Mouse (Mus musculus) embryonic facial prominence, embryonic 10.5 days (tissue): ENCODE measurements at regions not wholly inside any gene's neighbourhood (a gene's known extent, or its start where the extent isn't known, plus 50 kb on each side); places are given as distances from the start of the nearest gene placed in this dataset. TPM values are rescaled to one million over a fixed set of nuclear protein-coding genes. Genes with fewer than 3 reads are reported as not detected.

ENCODE experiments used
- DNase-seq: peaks from one replicate; pipeline ENCODE4 v3.0.0-alpha.2; 2017; ENCODE audit warnings: low spot score
- H3K27ac ChIP-seq: fragments of 300-500 bp; sonication (generic); replicated peaks from 2 replicates; pipeline ENCODE4 v1.5.1; 2016; ENCODE audit warnings: mild to moderate bottlenecking
- H3K27me3 ChIP-seq: fragments of 300-500 bp; sonication (generic); replicated peaks from 2 replicates; pipeline ENCODE4 v1.6.1; 2016; ENCODE audit warnings: low read depth, mild to moderate bottlenecking; ENCODE audit not compliant: poor library complexity, severe bottlenecking
- H3K36me3 ChIP-seq: fragments of 300-500 bp; sonication (generic); replicated peaks from 2 replicates; pipeline ENCODE4 v1.6.1; 2016; ENCODE audit warnings: mild to moderate bottlenecking, moderate library complexity
- H3K4me1 ChIP-seq: fragments of 300-500 bp; sonication (generic); 2 replicates; pipeline ENCODE4 v1.6.1; 2016
- H3K4me3 ChIP-seq: fragments of 300-500 bp; sonication (generic); 2 replicates; pipeline ENCODE4 v1.5.1; 2016; ENCODE audit warnings: mild to moderate bottlenecking, moderate library complexity
- H3K9me3 ChIP-seq: fragments of 300-500 bp; sonication (generic); 2 replicates; pipeline ENCODE4 v1.6.1; 2016; ENCODE audit warnings: mild to moderate bottlenecking
- WGBS: fragments of 180-500 bp; shearing (Covaris S2); methylation state at CpG from one replicate; pipeline ENCODE4 v1.1.7; 2016; 5-methylcytosine and 5-hydroxymethylcytosine counted together
- microRNA-seq: library from miRNA; unstranded; fragments of <30 nt; microRNA quantifications from one replicate; pipeline ENCODE4, GENCODE M21; 2017

- no peak for DNase-seq
- Histone ChIP-seq H3K27ac (no peak overlapping the region), H3K9me3 (no peaks in the 10 kb centered on the region), H3K4me1 (no peaks in the 10 kb centered on the region), H3K36me3 (no peaks in the 10 kb centered on the region), H3K4me3 (no peak overlapping the region), H3K27me3 (no peaks in the 10 kb centered on the region)
- WGBS = 91% methylated on average over 6 of the region's 6 CpGs
Measured at GRCm38 (mm10) chr12:30510861-30511260, 73.4 kb upstream of the Tmem18 start.

DNA sequence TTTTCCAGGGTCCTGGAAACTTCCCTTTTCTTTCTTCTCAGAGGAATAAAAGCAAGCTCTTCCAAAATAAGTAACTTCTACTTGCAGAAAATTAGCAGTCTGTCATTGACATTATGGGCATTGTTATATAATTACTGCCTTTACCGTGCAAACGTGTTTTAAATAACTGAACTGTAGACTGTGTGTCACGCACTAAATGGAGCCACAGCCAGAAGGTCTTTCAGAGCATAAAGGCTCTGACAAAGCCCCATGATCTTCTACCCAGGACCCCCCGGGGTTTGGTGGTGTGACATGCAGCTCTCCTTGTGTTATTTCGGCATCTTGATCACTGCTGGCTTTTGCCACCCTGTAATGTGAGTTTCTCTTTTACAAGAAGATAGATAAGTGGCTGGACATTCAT lies 100.9 kb upstream of the Tmem18 start:
- WGBS = 79% methylated on average over 5 of the region's 5 CpGs
- Histone ChIP-seq H3K27me3 (no peaks in the 10 kb centered on the region), H3K27ac (no peak overlapping the region), H3K4me1 (no peaks in the 10 kb centered on the region), H3K4me3 (no peak overlapping the region), H3K9me3 (no peaks in the 10 kb centered on the region), H3K36me3 (no peaks in the 10 kb centered on the region)
- DNase-seq = no peak

DNA sequence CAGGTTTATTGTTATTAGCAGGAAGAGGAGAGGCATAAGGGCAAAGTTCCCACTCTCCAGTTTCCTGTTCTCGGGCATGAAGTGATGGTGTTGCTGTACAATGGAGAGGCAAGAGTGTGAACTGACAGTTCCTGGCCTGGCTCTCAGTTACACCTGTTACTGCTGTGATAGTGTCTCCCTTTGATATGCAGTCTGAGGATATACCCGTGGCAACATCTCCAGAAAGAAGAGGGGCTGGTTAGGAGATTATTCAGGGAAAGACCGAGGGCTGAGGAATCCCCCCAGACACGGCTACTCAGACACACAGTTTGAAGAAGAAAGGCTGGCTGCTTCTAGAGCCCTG lies 100.3 kb upstream of the Sntg2 start:
- 64% methylated on average over 4 of the region's 4 CpGs for WGBS
- no peak for DNase-seq
- no peaks in the 10 kb centered on the region for H3K36me3 ChIP-seq
- no peaks in the 10 kb centered on the region for H3K4me1 ChIP-seq
- no peak overlapping the region for H3K4me3 ChIP-seq
- no peaks in the 10 kb centered on the region for H3K27me3 ChIP-seq
- no peaks in the 10 kb centered on the region; the same call in 1 of the 2 replicates for H3K9me3 ChIP-seq
- no peak overlapping the region for H3K27ac ChIP-seq

DNA sequence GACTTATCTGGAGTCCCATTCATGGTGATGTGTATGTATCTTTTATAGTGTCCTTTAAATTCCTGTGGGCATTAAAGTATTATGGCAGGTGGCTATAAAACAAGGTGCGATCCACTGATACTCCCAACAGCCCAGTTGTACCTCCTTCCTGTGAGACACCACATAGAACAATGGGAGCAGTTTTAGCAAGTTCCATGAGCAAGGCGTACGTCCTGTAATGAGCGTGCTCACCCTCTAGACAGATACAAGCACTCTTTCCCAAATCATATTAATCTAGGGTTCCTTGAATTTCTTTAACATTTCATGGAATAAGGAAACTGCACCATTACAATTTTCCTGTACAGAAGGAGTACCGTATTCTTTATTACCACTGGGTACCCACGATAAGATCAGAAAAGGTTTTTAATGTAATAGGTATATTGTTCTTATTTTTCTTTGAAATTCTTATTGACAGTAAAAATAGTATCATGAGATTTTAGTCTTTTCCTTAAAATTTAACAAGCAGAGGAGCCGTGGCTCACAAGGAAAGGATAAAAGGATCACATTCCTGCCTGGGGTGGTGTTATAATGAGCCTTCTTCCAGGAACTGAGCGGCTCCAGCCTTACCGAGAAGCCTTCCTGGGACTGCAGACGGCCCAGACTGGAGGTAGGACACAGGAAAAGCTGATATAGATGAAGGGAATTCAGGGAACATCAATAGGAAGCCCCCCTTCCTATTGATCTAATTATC lies 99.7 kb upstream of the Sntg2 start:
- H3K27me3 ChIP-seq = no peaks in the 10 kb centered on the region
- H3K36me3 ChIP-seq = no peaks in the 10 kb centered on the region
- DNase-seq = no peak
- no peak overlapping the region for H3K4me3 ChIP-seq
- no peaks in the 10 kb centered on the region for H3K4me1 ChIP-seq
- H3K9me3 ChIP-seq = no peaks in the 10 kb centered on the region; the same call in 1 of the 2 replicates
- H3K27ac ChIP-seq = no peak overlapping the region
- WGBS = 72% methylated on average over 10 of the region's 10 CpGs

DNA sequence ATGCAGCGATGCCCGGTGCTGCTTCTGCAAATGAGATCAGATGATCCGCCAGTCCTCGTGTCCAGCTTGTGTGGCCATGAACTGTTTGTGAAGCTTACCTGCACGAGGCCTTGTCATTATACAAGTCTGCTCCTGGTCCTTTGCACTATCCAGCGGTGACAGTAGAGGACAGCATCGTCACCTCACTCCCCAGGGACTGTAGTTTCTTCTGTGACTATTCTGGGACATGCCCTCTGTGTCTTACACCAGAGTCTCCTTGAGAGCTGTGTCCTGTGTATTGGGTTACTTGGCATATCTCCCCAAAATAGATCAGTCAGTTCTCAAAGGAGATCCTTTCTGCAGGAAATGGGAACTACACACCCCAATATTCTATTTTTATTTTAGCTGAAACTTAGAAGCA lies 94.0 kb upstream of the Sntg2 start:
- no peak for DNase-seq
- Histone ChIP-seq H3K27ac (no peak overlapping the region), H3K27me3 (no peaks in the 10 kb centered on the region), H3K9me3 (no peaks in the 10 kb centered on the region), H3K4me3 (no peak overlapping the region), H3K4me1 (no peaks in the 10 kb centered on the region), H3K36me3 (no peaks in the 10 kb centered on the region)
- 80% methylated on average over 7 of the region's 7 CpGs for WGBS

DNA sequence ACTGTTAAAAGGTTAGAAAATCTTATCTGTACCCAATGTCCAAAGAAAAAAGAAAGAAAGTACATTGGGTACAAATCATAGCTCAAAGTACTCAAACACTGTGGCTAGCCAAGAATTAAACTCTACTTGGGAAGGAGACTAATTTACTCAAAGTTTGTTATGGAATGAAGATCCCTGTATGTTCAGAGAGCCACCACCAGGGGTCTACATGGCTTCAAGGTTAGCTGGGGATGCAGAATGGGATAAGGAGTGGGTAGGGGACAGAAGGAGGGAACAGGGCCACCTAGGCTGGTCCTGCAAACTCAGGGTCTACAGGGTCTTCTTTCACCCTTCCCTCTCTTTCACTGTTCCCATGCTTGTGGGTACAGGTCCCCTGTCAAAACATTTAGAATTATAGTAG lies 77.4 kb upstream of the Sntg2 start:
- Histone ChIP-seq H3K36me3 (no peaks in the 10 kb centered on the region), H3K4me1 (no peaks in the 10 kb centered on the region)
- DNase-seq = no peak

DNA sequence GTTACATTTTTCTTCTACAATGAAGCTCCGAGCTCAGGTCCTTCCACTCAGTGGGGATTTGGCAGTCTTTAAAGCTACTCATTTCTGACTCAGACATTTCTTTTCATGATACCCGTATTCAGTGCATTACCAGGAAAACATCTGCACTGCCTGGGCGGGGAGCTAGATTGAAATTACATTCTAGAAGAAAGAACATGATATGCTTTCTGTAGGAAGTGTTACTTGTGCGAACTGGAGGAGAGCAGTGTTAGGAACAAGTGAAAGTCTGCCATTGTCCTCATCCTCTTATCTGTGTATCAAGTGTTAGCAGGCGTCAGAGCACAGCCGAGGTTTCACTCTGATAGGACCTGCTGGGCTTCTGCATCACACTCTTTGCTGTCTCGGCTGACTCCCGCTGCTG lies 61.7 kb upstream of the Sntg2 start:
- no peak overlapping the region for H3K27ac ChIP-seq
- no peak overlapping the region for H3K4me3 ChIP-seq
- no peaks in the 10 kb centered on the region for H3K36me3 ChIP-seq
- no peaks in the 10 kb centered on the region for H3K9me3 ChIP-seq
- H3K27me3 ChIP-seq = no peaks in the 10 kb centered on the region
- WGBS = 77% methylated on average over 8 of the region's 8 CpGs
- H3K4me1 ChIP-seq = no peaks in the 10 kb centered on the region
- no peak for DNase-seq

More for the DNA sequence above, 77.4 kb upstream of the Sntg2 start:
- no peaks in the 10 kb centered on the region for H3K9me3 ChIP-seq
- no peak overlapping the region for H3K4me3 ChIP-seq
- H3K27ac ChIP-seq = no peak overlapping the region
- H3K27me3 ChIP-seq = no peaks in the 10 kb centered on the region

- H3K27ac ChIP-seq = no peak overlapping the region
- 84% methylated on average over 5 of the region's 5 CpGs for WGBS
- no peaks in the 10 kb centered on the region for H3K4me1 ChIP-seq
- no peaks in the 10 kb centered on the region for H3K36me3 ChIP-seq
- no peak for DNase-seq
- H3K4me3 ChIP-seq = no peak overlapping the region
- no peaks in the 10 kb centered on the region for H3K27me3 ChIP-seq
- no peaks in the 10 kb centered on the region for H3K9me3 ChIP-seq
Measured at GRCm38 (mm10) chr12:30432861-30433260, 59.7 kb upstream of the Sntg2 start.

- no peaks in the 10 kb centered on the region for H3K27me3 ChIP-seq
- no peaks in the 10 kb centered on the region for H3K4me1 ChIP-seq
- no peak overlapping the region for H3K4me3 ChIP-seq
- WGBS = 74% methylated on average over 3 of the region's 3 CpGs
- no peaks in the 10 kb centered on the region for H3K36me3 ChIP-seq
- H3K27ac ChIP-seq = no peak overlapping the region
- no peaks in the 10 kb centered on the region for H3K9me3 ChIP-seq
- peak; percentile 19 for DNase-seq
Measured at GRCm38 (mm10) chr12:30430641-30431040, 57.5 kb upstream of the Sntg2 start.

DNA sequence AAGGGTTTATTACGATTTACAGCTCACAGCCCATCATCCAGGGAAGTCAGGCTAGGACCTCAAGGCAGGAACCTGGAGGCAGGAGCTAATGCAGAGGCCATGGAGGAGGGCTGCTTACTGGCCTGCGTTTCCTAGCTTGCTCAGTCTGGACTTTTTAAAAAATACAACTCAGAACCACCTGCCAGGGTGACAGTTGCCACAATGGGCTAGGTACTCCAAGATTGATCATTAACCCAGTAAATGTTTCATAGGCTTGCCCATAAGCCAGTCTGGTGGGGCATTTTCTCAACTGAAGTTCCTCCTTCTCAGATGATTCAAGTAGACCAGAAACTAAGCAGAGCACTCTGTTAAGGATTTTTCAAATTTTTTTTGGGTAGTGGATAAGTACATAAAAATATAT lies 52.1 kb upstream of the Sntg2 start:
- DNase-seq = no peak
- H3K27ac ChIP-seq = no peak overlapping the region
- H3K27me3 ChIP-seq = no peaks in the 10 kb centered on the region
- H3K4me1 ChIP-seq = no peaks in the 10 kb centered on the region
- H3K36me3 ChIP-seq = no peaks in the 10 kb centered on the region
- H3K9me3 ChIP-seq = no peaks in the 10 kb centered on the region
- WGBS = 79% methylated on average over 2 of the region's 2 CpGs
- H3K4me3 ChIP-seq = no peak overlapping the region

Small RNAs in the stretch of these regions (microRNA-seq; reads per million reads assigned to microRNA genes)
- gene Gm25865 = not detected
